In genomic region chr13:60207135-60207601, GRCm38 (mm10) we compare ENCODE assay signal across 14 mouse cellular contexts.
"Had no signal": no experiment of that assay in that cellular context is flagged by ENCODE, and none has a peak within 500 bp of the region (broad histone marks: within the 10 kb centered on the region; RNA-seq: fewer than 3 reads in every experiment).

No protein-coding gene starts in this region.

- H3K36me3 ChIP-seq: limb, embryonic 12.5 days; midbrain, embryonic 12.5 days; neural tube, embryonic 15.5 days had no signal

- DNase-seq: kidney, postnatal 10 days; kidney, postnatal 4 days; liver; lung, adult 2 months; lung, postnatal 10 days; right cerebral cortex, postnatal 4 days; thymus, postnatal 4 days had no signal

- H3K9me3 ChIP-seq: neural tube, embryonic 15.5 days had no signal

- H3K27ac ChIP-seq: layer of hippocampus, adult 2 months; limb, embryonic 12.5 days; liver, embryonic 14.5 days; macrophage; midbrain, embryonic 12.5 days; neural tube, embryonic 15.5 days had no signal

- H3K9ac ChIP-seq: limb, embryonic 12.5 days; liver, embryonic 14.5 days; midbrain, embryonic 12.5 days; neural tube, embryonic 15.5 days had no signal

- H3K4me1 ChIP-seq: limb, embryonic 12.5 days; megakaryocyte, embryonic 14.5 days; midbrain, embryonic 12.5 days; neural tube, embryonic 15.5 days had no signal

- H3K4me3 ChIP-seq: layer of hippocampus, adult 2 months; limb, embryonic 12.5 days; megakaryocyte, embryonic 14.5 days; midbrain, embryonic 12.5 days; neural tube, embryonic 15.5 days had no signal

- H3K4me2 ChIP-seq: limb, embryonic 12.5 days; midbrain, embryonic 12.5 days; neural tube, embryonic 15.5 days had no signal

- H3K27me3 ChIP-seq: limb, embryonic 12.5 days; megakaryocyte, embryonic 14.5 days; midbrain, embryonic 12.5 days; neural tube, embryonic 15.5 days had no signal
